Mouse (Mus musculus) forebrain, postnatal 0 days (tissue): ENCODE measurements at regions not wholly inside any gene's neighbourhood (a gene's known extent, or its start where the extent isn't known, plus 50 kb on each side); places are given as distances from the start of the nearest gene placed in this dataset.
A peak's percentile ranks its signal among the peaks of the same experiment; 100 is the strongest.

Experiments used
- ATAC-seq: fragments of 200-750 bp; cut with Nextera tagmentation; 2 replicates; pipeline ENCODE4 v1.8.0; 2017; ENCODE audit warnings: mild to moderate bottlenecking, moderate library complexity
- DNase-seq: peaks from one replicate; pipeline ENCODE4 v3.0.0-alpha.2; 2015
- H3K27ac ChIP-seq: fragments of 300-500 bp; sonication (generic); 2 replicates; pipeline ENCODE4 v1.5.1; 2014; ENCODE audit warnings: low read depth, mild to moderate bottlenecking, antibody characterized with exemption, low read length, moderate library complexity, mixed read lengths
- H3K27me3 ChIP-seq: fragments of 300-500 bp; sonication (generic); 2 replicates; pipeline ENCODE4 v1.6.1; 2014; ENCODE audit warnings: mild to moderate bottlenecking, low read length, mixed read lengths; ENCODE audit not compliant: insufficient read depth
- H3K36me3 ChIP-seq: fragments of 300-500 bp; sonication (generic); 2 replicates; pipeline ENCODE4 v1.6.1; 2014; ENCODE audit warnings: mild to moderate bottlenecking, moderate library complexity; ENCODE audit not compliant: insufficient read depth
- H3K4me1 ChIP-seq: fragments of 300-500 bp; sonication (generic); 2 replicates; pipeline ENCODE4 v1.6.1; 2014; ENCODE audit warnings: antibody characterized with exemption; ENCODE audit not compliant: insufficient read depth
- H3K4me2 ChIP-seq: fragments of 300-500 bp; sonication (generic); 2 replicates; pipeline ENCODE4 v1.6.1; 2014; ENCODE audit warnings: low read depth, mild to moderate bottlenecking, moderate library complexity
- H3K4me3 ChIP-seq: fragments of 300-500 bp; sonication (generic); 2 replicates; pipeline ENCODE4 v1.5.1; 2014; ENCODE audit warnings: low read depth, low read length, mixed read lengths
- H3K9ac ChIP-seq: fragments of 300-500 bp; sonication (generic); 2 replicates; pipeline ENCODE4 v1.6.1; 2014; ENCODE audit warnings: mild to moderate bottlenecking
- H3K9me3 ChIP-seq: fragments of 300-500 bp; sonication (generic); 2 replicates; pipeline ENCODE4 v1.6.1; 2016; ENCODE audit warnings: low read length
- CTCF ChIP-seq: sonication (generic); IDR thresholded peaks from 2 replicates; pipeline ENCODE4 v1.5.1; 2016; ENCODE audit warnings: antibody characterized with exemption, control low read depth, low read depth
- WGBS: fragments of 180-500 bp; shearing (Covaris S2); extraction: QIAGEN DNeasy Blood & Tissue Kit; methylation state at CpG from one replicate; pipeline ENCODE4 v1.1.7; 2014; 5-methylcytosine and 5-hydroxymethylcytosine counted together

DNA sequence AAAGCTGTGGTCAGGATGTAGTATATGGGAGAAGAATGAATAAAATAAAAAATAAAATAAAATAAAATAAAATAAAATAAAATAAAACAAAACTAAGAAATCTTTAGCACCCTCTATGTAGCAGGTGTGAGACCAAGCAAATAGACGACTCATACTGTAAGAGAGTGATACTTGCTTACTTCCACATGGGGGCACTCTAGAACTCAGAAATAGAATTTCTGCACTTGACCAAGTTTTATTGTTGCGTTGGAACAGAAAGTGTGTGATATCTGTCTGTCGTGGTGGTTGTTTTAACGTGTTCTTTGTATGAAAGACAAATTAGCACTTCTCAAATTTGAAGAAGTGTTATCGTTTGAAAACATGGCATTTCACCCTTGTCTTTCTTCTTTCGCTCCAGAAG, 125.4 kb downstream of the Dthd1 start:
- Histone ChIP-seq H3K9ac (no peak overlapping the region), H3K4me3 (no peak overlapping the region), H3K4me2 (no peak overlapping the region), H3K4me1 (no peaks in the 10 kb centered on the region), H3K9me3 (no peaks in the 10 kb centered on the region), H3K27ac (no peak overlapping the region), H3K36me3 (no peaks in the 10 kb centered on the region), H3K27me3 (no peaks in the 10 kb centered on the region)
- TF ChIP-seq CTCF = peak; percentile 66
- WGBS = 39% methylated on average over 6 of the region's 6 CpGs
- ATAC-seq (peak; percentile 66), DNase-seq (peak; percentile 71)
